Mouse (Mus musculus) kidney, postnatal 36 days (tissue): ENCODE data around the gene Tm6sf1.

ENCODE experiments used
- DNase-seq, 2 experiments: peaks; one replicate each; pipeline ENCODE4 v3.0.0; 2021 to 2022; ENCODE audit warnings: mixed read lengths in 2 of 2

The Tm6sf1 gene

GRCm38 (mm10) chr7:81851706-81852105 lies 7.1 kb upstream of the Tm6sf1 start:
- peak; percentile 38 to 53 for DNase-seq

- no peak for DNase-seq
Measured at GRCm38 (mm10) chr7:81854568-81855307, 4.1 kb upstream of the Tm6sf1 start.

GRCm38 (mm10) chr7:81855694-81856093 lies 3.1 kb upstream of the Tm6sf1 start, which contains the start of gene Gm10160:
Gm10160 (minus strand) TSS chr7:81855794.
- DNase-seq = no peak

GRCm38 (mm10) chr7:81856221-81856620 lies 2.6 kb upstream of the Tm6sf1 start:
- DNase-seq = no peak

GRCm38 (mm10) chr7:81858236-81858635 lies 565 bp upstream of the Tm6sf1 start:
- DNase-seq = no peak

- DNase-seq = peak in 1 of 2 experiments; percentile 37
Measured at GRCm38 (mm10) chr7:81860071-81860470, 1.3 kb downstream of the Tm6sf1 start.

- no peak for DNase-seq
Measured at GRCm38 (mm10) chr7:81860996-81861395, 2.2 kb downstream of the Tm6sf1 start.

GRCm38 (mm10) chr7:81861461-81861860 lies 2.7 kb downstream of the Tm6sf1 start:
- DNase-seq = no peak

- no peak for DNase-seq
Measured at GRCm38 (mm10) chr7:81861921-81862320, 3.1 kb downstream of the Tm6sf1 start.

GRCm38 (mm10) chr7:81862587-81863583 lies 4.1 kb downstream of the Tm6sf1 start:
- DNase-seq = peak; percentile 32 to 51

- DNase-seq = no peak
Measured at GRCm38 (mm10) chr7:81864552-81864951, 5.8 kb downstream of the Tm6sf1 start.

- no peak for DNase-seq
Measured at GRCm38 (mm10) chr7:81865937-81866336, 7.1 kb downstream of the Tm6sf1 start.

GRCm38 (mm10) chr7:81867231-81867930 lies 8.6 kb downstream of the Tm6sf1 start:
- DNase-seq = no peak

- DNase-seq = peak; percentile 85 to 94
Measured at GRCm38 (mm10) chr7:81868158-81868557, 9.4 kb downstream of the Tm6sf1 start.

- DNase-seq = no peak
Measured at GRCm38 (mm10) chr7:81872493-81873013, 13.8 kb downstream of the Tm6sf1 start.

GRCm38 (mm10) chr7:81873807-81874206 lies 15.0 kb downstream of the Tm6sf1 start:
- no peak for DNase-seq

GRCm38 (mm10) chr7:81874636-81875035 lies 15.8 kb downstream of the Tm6sf1 start:
- peak; percentile 43 to 51 for DNase-seq

GRCm38 (mm10) chr7:81875372-81875771 lies 16.6 kb downstream of the Tm6sf1 start:
- DNase-seq = no peak

- DNase-seq = no peak
Measured at GRCm38 (mm10) chr7:81880286-81880685, 21.5 kb downstream of the Tm6sf1 start.

GRCm38 (mm10) chr7:81880797-81881196 lies 22.0 kb downstream of the Tm6sf1 start:
- DNase-seq = no peak

- DNase-seq = no peak
Measured at GRCm38 (mm10) chr7:81881600-81881999, 22.8 kb downstream of the Tm6sf1 start.

GRCm38 (mm10) chr7:81885128-81885527 lies 26.3 kb downstream of the Tm6sf1 start:
- no peak for DNase-seq

GRCm38 (mm10) chr7:81899361-81899760 lies 40.6 kb downstream of the Tm6sf1 start:
- no peak for DNase-seq
